In genomic region chrX:94012479-94013167, GRCm38 (mm10) we compare ENCODE assay signal across 9 mouse cellular contexts. TPM values are rescaled to one million over a fixed set of nuclear protein-coding genes. Genes with fewer than 3 reads are reported as not detected.
DNase-seq lines count a peak whose midpoint lies in the region; ATAC-seq and TF ChIP-seq lines count a peak whose summit lies in the region.
"Had no signal": no experiment of that assay in that cellular context is flagged by ENCODE, and none has a peak within 500 bp of the region (broad histone marks: within the 10 kb centered on the region; RNA-seq: fewer than 3 reads in every experiment).

No protein-coding gene starts in this region.

- no peaks in the 10 kb centered on the region for H3K9me3 ChIP-seq in embryonic facial prominence, embryonic 15.5 days (replicated peaks)
- H3K9me3 ChIP-seq in hindbrain, embryonic 11.5 days (ENCODE audit: control insufficient read depth, low read length): no peaks in the 10 kb centered on the region
- no peaks in the 10 kb centered on the region for H3K9me3 ChIP-seq in neural tube, embryonic 13.5 days

- DNase-seq in adrenal gland, adult (ENCODE audit: inconsistent age in 2 of 2, low spot score in 1 of 2): peak; percentile 4 to 41
- no peak for DNase-seq in adrenal gland, adult 8-10 months
- DNase-seq in hindbrain, embryonic 11.5 days (ENCODE audit: low spot score): peak; percentile 22
- DNase-seq in layer of hippocampus, adult 2 months (ENCODE audit: low spot score in 2 of 2): peak; percentile 11 to 29
- no peak for DNase-seq in cerebellum, adult 8-10 months
- no peak for DNase-seq in spleen, postnatal 4 days (ENCODE audit: low spot score in 2 of 2)

- WGBS in embryonic facial prominence, embryonic 15.5 days: 28% methylated on average over 12 of the region's 12 CpGs
- 32% methylated on average over 12 of the region's 12 CpGs for WGBS in hindbrain, embryonic 11.5 days
- WGBS in neural tube, embryonic 13.5 days: 24% methylated on average over 12 of the region's 12 CpGs

- ATAC-seq in embryonic facial prominence, embryonic 15.5 days (ENCODE audit: insufficient number of reproducible peaks, low FRiP score, low TSS enrichment, low read depth): peak; percentile 86
- 0 out of 2 replicates have a peak, but pooled peaks have one; percentile 66 for ATAC-seq in hindbrain, embryonic 11.5 days (ENCODE audit: low FRiP score)
- ATAC-seq in neural tube, embryonic 13.5 days (ENCODE audit: low read depth): no peak

- H3K27ac ChIP-seq in embryonic facial prominence, embryonic 15.5 days (replicated peaks): peak overlapping the region; percentile 75
- H3K27ac ChIP-seq in hindbrain, embryonic 11.5 days (ENCODE audit: low read depth, low read length): no peak overlapping the region
- no peak overlapping the region for H3K27ac ChIP-seq in layer of hippocampus, adult 2 months
- H3K27ac ChIP-seq in neural tube, embryonic 13.5 days (replicated peaks): no peak overlapping the region

- peaks cover 14% of the 10 kb centered on the region for H3K27me3 ChIP-seq in embryonic facial prominence, embryonic 15.5 days
- peaks cover 10% of the 10 kb centered on the region; the same call in 1 of the 2 replicates for H3K27me3 ChIP-seq in hindbrain, embryonic 11.5 days (ENCODE audit: control insufficient read depth, insufficient read depth, low read length)
- peaks cover 71% of the 10 kb centered on the region for H3K27me3 ChIP-seq in neural tube, embryonic 13.5 days

- no peak overlapping the region for H3K4me2 ChIP-seq in embryonic facial prominence, embryonic 15.5 days (replicated peaks)
- H3K4me2 ChIP-seq in hindbrain, embryonic 11.5 days (replicated peaks; ENCODE audit: low read depth, low read length): no peak overlapping the region
- H3K4me2 ChIP-seq in neural tube, embryonic 13.5 days: peak overlapping the region; percentile 14; the same call in 1 of the 2 replicates

- TF ChIP-seq CTCF in layer of hippocampus, adult 2 months (conservative IDR thresholded peaks at IDR 0.05): no peak

- no peak overlapping the region for H3K4me3 ChIP-seq in embryonic facial prominence, embryonic 15.5 days (replicated peaks)
- H3K4me3 ChIP-seq in hindbrain, embryonic 11.5 days (ENCODE audit: low read depth, low read length): no peak overlapping the region
- H3K4me3 ChIP-seq in layer of hippocampus, adult 2 months: no peak overlapping the region
- no peak overlapping the region for H3K4me3 ChIP-seq in neural tube, embryonic 13.5 days

- H3K36me3 ChIP-seq in embryonic facial prominence, embryonic 15.5 days: no peaks in the 10 kb centered on the region
- H3K36me3 ChIP-seq in hindbrain, embryonic 11.5 days (ENCODE audit: control insufficient read depth, insufficient read depth, low read length): no peaks in the 10 kb centered on the region
- H3K36me3 ChIP-seq in neural tube, embryonic 13.5 days: no peaks in the 10 kb centered on the region

- H3K9ac ChIP-seq in embryonic facial prominence, embryonic 15.5 days: no peak overlapping the region
- no peak overlapping the region for H3K9ac ChIP-seq in hindbrain, embryonic 11.5 days (ENCODE audit: low read depth, low read length)
- H3K9ac ChIP-seq in neural tube, embryonic 13.5 days: no peak overlapping the region

- H3K4me1 ChIP-seq in embryonic facial prominence, embryonic 15.5 days: no peaks in the 10 kb centered on the region
- no peaks in the 10 kb centered on the region for H3K4me1 ChIP-seq in hindbrain, embryonic 11.5 days (replicated peaks; ENCODE audit: control insufficient read depth, insufficient read depth, low read length)
- H3K4me1 ChIP-seq in neural tube, embryonic 13.5 days (replicated peaks): 0 out of 2 replicates have a peak, but pooled peaks cover 6% of the 10 kb centered on the region

RNA-seq across cellular contexts. Expression of gene AU015836, which starts 44.2 kb away (rescaled TPM):
- not detected for total RNA-seq in adrenal gland, adult 8-10 months (2022)
- polyA plus RNA-seq in embryonic facial prominence, embryonic 15.5 days (2015; fragmentation: Nextera tagmentation; extraction: Ambion mirVana): not detected in 2 replicates
- 0.07 TPM in 1 of 2 replicates, not detected in the other for polyA plus RNA-seq in hindbrain, embryonic 11.5 days (2014; fragmentation: Nextera tagmentation; extraction: Ambion mirVana)
- total RNA-seq in layer of hippocampus, adult 2 months (2021): not detected
- not detected in 2 replicates for polyA plus RNA-seq in neural tube, embryonic 13.5 days (2015; fragmentation: Nextera tagmentation; extraction: Ambion mirVana)
- total RNA-seq: left cerebral cortex, adult 8-10 months had no signal

Comparison
In these comparisons a context has a peak if more than half of its experiments do, and no peak if none do; other contexts are left out.
1. DNase-seq: peak in adrenal gland, adult (2 of 2), hindbrain, embryonic 11.5 days (single experiment) and layer of hippocampus, adult 2 months (2 of 2); none in adrenal gland, adult 8-10 months (single experiment), cerebellum, adult 8-10 months (single experiment) and spleen, postnatal 4 days (0 of 2).